Mouse (Mus musculus): ENCODE measurements at regions not wholly inside any gene's neighbourhood (a gene's known extent, or its start where the extent isn't known, plus 50 kb on each side); places are given as distances from the start of the nearest gene placed in this dataset.
A peak's percentile ranks its signal among the peaks of the same experiment; 100 is the strongest.

- WGBS = 85% methylated on average over 6 of the region's 6 CpGs
- no peak for DNase-seq (ENCODE audit: extremely low read depth, low read depth, low spot score)
- Histone ChIP-seq H3K4me3 (ENCODE audit: insufficient read depth, low read depth, low read length) (no peak overlapping the region), H3K27ac (replicated peaks; ENCODE audit: insufficient read depth, low read depth, low read length) (no peak overlapping the region), H3K27me3 (ENCODE audit: control insufficient read depth, insufficient read depth, low read length) (no peaks in the 10 kb centered on the region), H3K4me1 (ENCODE audit: control insufficient read depth, insufficient read depth, low read length) (peaks cover 22% of the 10 kb centered on the region), H3K36me3 (ENCODE audit: control insufficient read depth, insufficient read depth, low read length) (no peaks in the 10 kb centered on the region), H3K79me2 (ENCODE audit: control insufficient read depth, insufficient read depth, low read length) (no peaks in the 10 kb centered on the region), H3K9ac (ENCODE audit: low read depth, low read length) (no peak overlapping the region)
- TF ChIP-seq CTCF (IDR thresholded peaks at IDR 0.05; ENCODE audit: low read depth, low read length) (no peak), POLR2A (IDR thresholded peaks at IDR 0.05; ENCODE audit: extremely low read depth, insufficient read depth, low read length) (no peak)
Measured at GRCm38 (mm10) chr1:119221901-119222300, 168.5 kb upstream of the Gli2 start.

GRCm38 (mm10) chr1:119221012-119221411 is 167.6 kb upstream of the Gli2 start:
- 24% methylated on average over 7 of the region's 7 CpGs for WGBS
- H3K4me3 ChIP-seq (ENCODE audit: insufficient read depth, low read depth, low read length) = no peak overlapping the region
- TF ChIP-seq POLR2A (IDR thresholded peaks at IDR 0.05; ENCODE audit: extremely low read depth, insufficient read depth, low read length) = no peak
- no peak for TF ChIP-seq CTCF (IDR thresholded peaks at IDR 0.05; ENCODE audit: low read depth, low read length)
- H3K79me2 ChIP-seq (ENCODE audit: control insufficient read depth, insufficient read depth, low read length) = no peaks in the 10 kb centered on the region
- no peak overlapping the region for H3K27ac ChIP-seq (replicated peaks; ENCODE audit: insufficient read depth, low read depth, low read length)
- H3K4me1 ChIP-seq (ENCODE audit: control insufficient read depth, insufficient read depth, low read length) = peaks cover 22% of the 10 kb centered on the region
- no peak overlapping the region for H3K9ac ChIP-seq (ENCODE audit: low read depth, low read length)
- DNase-seq (ENCODE audit: extremely low read depth, low read depth, low spot score) = peak; percentile 91
- 0 out of 2 replicates have a peak, but pooled peaks cover 4% of the 10 kb centered on the region for H3K27me3 ChIP-seq (ENCODE audit: control insufficient read depth, insufficient read depth, low read length)
- no peaks in the 10 kb centered on the region for H3K36me3 ChIP-seq (ENCODE audit: control insufficient read depth, insufficient read depth, low read length)

GRCm38 (mm10) chr1:119219817-119220216 is 166.4 kb upstream of the Gli2 start:
- no peak overlapping the region for H3K27ac ChIP-seq (replicated peaks; ENCODE audit: insufficient read depth, low read depth, low read length)
- 20% methylated on average over 10 of the region's 10 CpGs for WGBS
- H3K27me3 ChIP-seq (ENCODE audit: control insufficient read depth, insufficient read depth, low read length) = 0 out of 2 replicates have a peak, but pooled peaks cover 4% of the 10 kb centered on the region
- DNase-seq (ENCODE audit: extremely low read depth, low read depth, low spot score) = peak; percentile 82
- H3K36me3 ChIP-seq (ENCODE audit: control insufficient read depth, insufficient read depth, low read length) = no peaks in the 10 kb centered on the region
- no peak overlapping the region for H3K4me3 ChIP-seq (ENCODE audit: insufficient read depth, low read depth, low read length)
- no peak overlapping the region for H3K9ac ChIP-seq (ENCODE audit: low read depth, low read length)
- TF ChIP-seq POLR2A (IDR thresholded peaks at IDR 0.05; ENCODE audit: extremely low read depth, insufficient read depth, low read length) = no peak
- no peak for TF ChIP-seq CTCF (IDR thresholded peaks at IDR 0.05; ENCODE audit: low read depth, low read length)
- H3K4me1 ChIP-seq (ENCODE audit: control insufficient read depth, insufficient read depth, low read length) = peaks cover 22% of the 10 kb centered on the region
- no peaks in the 10 kb centered on the region for H3K79me2 ChIP-seq (ENCODE audit: control insufficient read depth, insufficient read depth, low read length)

- peak; percentile 43 for DNase-seq (ENCODE audit: extremely low read depth, low read depth, low spot score)
- no peak overlapping the region for H3K4me3 ChIP-seq (ENCODE audit: insufficient read depth, low read depth, low read length)
- H3K79me2 ChIP-seq (ENCODE audit: control insufficient read depth, insufficient read depth, low read length) = no peaks in the 10 kb centered on the region
- TF ChIP-seq POLR2A (IDR thresholded peaks at IDR 0.05; ENCODE audit: extremely low read depth, insufficient read depth, low read length) (no peak), CTCF (IDR thresholded peaks at IDR 0.05; ENCODE audit: low read depth, low read length) (no peak)
- H3K9ac ChIP-seq (ENCODE audit: low read depth, low read length) = no peak overlapping the region
- no peaks in the 10 kb centered on the region for H3K36me3 ChIP-seq (ENCODE audit: control insufficient read depth, insufficient read depth, low read length)
- H3K27me3 ChIP-seq (ENCODE audit: control insufficient read depth, insufficient read depth, low read length) = 0 out of 2 replicates have a peak, but pooled peaks cover 4% of the 10 kb centered on the region
- 13% methylated on average over 4 of the region's 4 CpGs for WGBS
- no peak overlapping the region for H3K27ac ChIP-seq (replicated peaks; ENCODE audit: insufficient read depth, low read depth, low read length)
- H3K4me1 ChIP-seq (ENCODE audit: control insufficient read depth, insufficient read depth, low read length) = peaks cover 22% of the 10 kb centered on the region
Measured at GRCm38 (mm10) chr1:119217387-119217786, 164.0 kb upstream of the Gli2 start.

- Histone ChIP-seq H3K4me1 (ENCODE audit: control insufficient read depth, insufficient read depth, low read length) (no peaks in the 10 kb centered on the region), H3K79me2 (ENCODE audit: control insufficient read depth, insufficient read depth, low read length) (no peaks in the 10 kb centered on the region), H3K9ac (ENCODE audit: low read depth, low read length) (no peak overlapping the region), H3K27me3 (ENCODE audit: control insufficient read depth, insufficient read depth, low read length) (peaks cover 6% of the 10 kb centered on the region; the same call in 1 of the 2 replicates), H3K27ac (replicated peaks; ENCODE audit: insufficient read depth, low read depth, low read length) (no peak overlapping the region), H3K36me3 (ENCODE audit: control insufficient read depth, insufficient read depth, low read length) (no peaks in the 10 kb centered on the region), H3K4me3 (ENCODE audit: insufficient read depth, low read depth, low read length) (no peak overlapping the region)
- peak; percentile 13 for DNase-seq (ENCODE audit: extremely low read depth, low read depth, low spot score)
- 57% methylated on average over 7 of the region's 7 CpGs for WGBS
- TF ChIP-seq CTCF (IDR thresholded peaks at IDR 0.05; ENCODE audit: low read depth, low read length) (peak; percentile 26), POLR2A (IDR thresholded peaks at IDR 0.05; ENCODE audit: extremely low read depth, insufficient read depth, low read length) (no peak)
Measured at GRCm38 (mm10) chr1:119209607-119210007, 156.2 kb upstream of the Gli2 start.

- H3K79me2 ChIP-seq (ENCODE audit: control insufficient read depth, insufficient read depth, low read length) = no peaks in the 10 kb centered on the region
- no peak for DNase-seq (ENCODE audit: extremely low read depth, low read depth, low spot score)
- H3K36me3 ChIP-seq (ENCODE audit: control insufficient read depth, insufficient read depth, low read length) = no peaks in the 10 kb centered on the region
- H3K4me1 ChIP-seq (ENCODE audit: control insufficient read depth, insufficient read depth, low read length) = no peaks in the 10 kb centered on the region; the same call in 1 of the 2 replicates
- 74% methylated on average over 6 of the region's 6 CpGs for WGBS
- H3K27me3 ChIP-seq (ENCODE audit: control insufficient read depth, insufficient read depth, low read length) = peaks cover 5% of the 10 kb centered on the region; the same call in 1 of the 2 replicates
- no peak overlapping the region for H3K27ac ChIP-seq (replicated peaks; ENCODE audit: insufficient read depth, low read depth, low read length)
- H3K9ac ChIP-seq (ENCODE audit: low read depth, low read length) = no peak overlapping the region
- H3K4me3 ChIP-seq (ENCODE audit: insufficient read depth, low read depth, low read length) = no peak overlapping the region
- no peak for TF ChIP-seq CTCF (IDR thresholded peaks at IDR 0.05; ENCODE audit: low read depth, low read length)
- no peak for TF ChIP-seq POLR2A (IDR thresholded peaks at IDR 0.05; ENCODE audit: extremely low read depth, insufficient read depth, low read length)
Measured at GRCm38 (mm10) chr1:119202456-119202855, 149.0 kb upstream of the Gli2 start.
